Mouse (Mus musculus) testis, adult 2 months (tissue): ENCODE measurements at regions not wholly inside any gene's neighbourhood (a gene's known extent, or its start where the extent isn't known, plus 50 kb on each side); places are given as distances from the start of the nearest gene placed in this dataset.

Experiments used
- H3K27ac ChIP-seq: fragments of 200-500 bp; 2 replicates; pipeline ENCODE4 v1.5.1; 2012; ENCODE audit warnings: low read depth, low read length; ENCODE audit not compliant: control insufficient read depth, insufficient read depth
- H3K27me3 ChIP-seq: fragments of 200-500 bp; 2 replicates; pipeline ENCODE4 v1.6.1; 2012; ENCODE audit warnings: mild to moderate bottlenecking, low read length, moderate library complexity; ENCODE audit not compliant: control insufficient read depth, insufficient read depth
- H3K36me3 ChIP-seq: fragments of 200-500 bp; 2 replicates; pipeline ENCODE4 v1.6.1; 2012; ENCODE audit warnings: mild to moderate bottlenecking, low read length; ENCODE audit not compliant: control insufficient read depth, insufficient read depth
- H3K4me1 ChIP-seq: fragments of 200-500 bp; 2 replicates; pipeline ENCODE4 v1.6.1; 2012; ENCODE audit warnings: low read length; ENCODE audit not compliant: control insufficient read depth, insufficient read depth
- H3K4me3 ChIP-seq: fragments of 200-500 bp; 2 replicates; pipeline ENCODE4 v1.5.1; 2012; ENCODE audit warnings: low read depth, mild to moderate bottlenecking, low read length, moderate library complexity, mixed read lengths; ENCODE audit not compliant: control insufficient read depth
- CTCF ChIP-seq: fragments of 200-500 bp; IDR thresholded peaks from 2 replicates; pipeline ENCODE4 v1.5.1; 2012; ENCODE audit warnings: low read depth, mild to moderate bottlenecking, inconsistent platforms, low read length, moderate library complexity; ENCODE audit not compliant: control insufficient read depth, insufficient read depth, insufficient replicate concordance
- POLR2A ChIP-seq: fragments of 200-500 bp; IDR thresholded peaks from 2 replicates; pipeline ENCODE4 v1.6.1; 2012; ENCODE audit warnings: low read depth, mild to moderate bottlenecking, inconsistent platforms, low read length, moderate library complexity; ENCODE audit not compliant: control insufficient read depth

DNA sequence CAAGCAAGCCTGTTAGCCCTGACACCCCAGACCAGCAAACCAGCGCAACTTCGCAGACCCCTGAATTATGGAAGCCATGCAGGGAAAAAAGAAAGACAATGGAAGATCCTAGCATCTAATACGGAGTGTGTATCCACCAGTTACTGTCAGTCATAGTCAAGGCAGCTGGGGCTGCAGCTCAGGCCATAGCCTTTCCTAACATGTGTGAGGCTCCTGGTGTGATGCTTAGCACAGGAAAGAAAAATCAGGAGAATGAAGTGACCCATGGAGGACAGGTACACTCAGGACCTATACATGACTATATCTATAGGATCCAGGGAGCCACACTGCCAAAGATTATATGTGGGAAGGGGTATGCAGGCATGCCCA lies 136.6 kb downstream of the Ets2 start:
- Histone ChIP-seq H3K4me1 (no peaks in the 10 kb centered on the region), H3K27ac (no peak overlapping the region), H3K36me3 (no peaks in the 10 kb centered on the region), H3K4me3 (no peak overlapping the region), H3K27me3 (no peaks in the 10 kb centered on the region)
- TF ChIP-seq CTCF, result no peak
- no peak for TF ChIP-seq POLR2A

DNA sequence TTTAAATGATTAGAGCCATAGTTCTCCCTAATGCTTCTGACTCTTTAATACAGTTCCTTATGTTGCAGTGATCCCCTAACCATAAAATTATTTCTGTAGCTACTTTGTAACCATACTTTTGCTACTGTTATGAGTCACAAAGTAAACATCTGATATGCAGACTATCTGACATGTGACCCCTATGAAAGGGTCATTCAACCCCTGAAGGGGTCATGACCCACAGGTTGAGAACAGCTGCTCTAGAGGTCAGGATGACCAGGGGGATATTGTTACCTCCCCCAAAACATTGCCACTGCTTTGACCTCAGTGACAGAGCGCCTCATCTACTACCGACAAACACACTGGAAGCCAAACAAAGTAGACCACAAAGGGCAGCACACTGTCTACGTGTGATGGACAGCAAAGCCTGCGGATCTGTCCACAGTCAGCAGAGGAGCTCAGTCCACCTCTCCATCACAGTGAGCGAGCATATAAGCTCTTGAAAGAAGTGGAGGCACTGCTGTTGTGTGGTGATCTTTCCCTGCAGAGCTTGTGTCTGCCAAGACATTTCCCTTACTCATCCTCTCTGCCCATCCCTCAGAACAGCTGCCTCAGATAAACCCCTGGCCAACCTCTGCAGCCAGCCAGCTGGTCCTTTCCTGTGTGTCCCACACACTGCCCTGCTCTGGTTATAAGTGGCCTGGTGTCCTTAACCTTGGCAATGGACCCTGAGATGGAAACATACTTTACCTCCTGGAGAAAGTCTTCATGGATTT lies 136.0 kb downstream of the Ets2 start:
- TF ChIP-seq CTCF, result no peak
- no peak for TF ChIP-seq POLR2A
- H3K27me3 ChIP-seq, result no peaks in the 10 kb centered on the region
- H3K4me1 ChIP-seq, result no peaks in the 10 kb centered on the region
- H3K27ac ChIP-seq, result no peak overlapping the region
- no peaks in the 10 kb centered on the region for H3K36me3 ChIP-seq
- no peak overlapping the region for H3K4me3 ChIP-seq

DNA sequence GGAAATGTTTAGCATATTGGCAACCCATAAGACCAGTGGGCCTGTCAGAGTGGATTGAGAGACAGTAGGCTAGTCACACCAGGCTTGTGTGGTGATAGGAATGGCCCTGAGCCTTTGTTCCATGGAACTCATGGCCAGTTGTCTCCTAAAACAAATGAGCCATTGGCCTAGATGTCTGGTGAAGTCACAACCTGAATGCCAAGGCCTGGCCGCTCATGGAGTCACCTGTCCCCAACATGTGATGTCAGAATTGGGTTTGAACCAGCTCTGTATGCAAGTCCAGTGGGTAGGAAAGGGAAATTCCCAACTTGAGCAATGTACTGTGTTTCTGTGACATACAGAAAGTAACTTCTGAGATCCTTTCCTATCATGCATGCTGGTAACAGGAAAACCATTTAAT lies 134.1 kb downstream of the Ets2 start:
- no peaks in the 10 kb centered on the region for H3K36me3 ChIP-seq
- TF ChIP-seq CTCF (no peak), POLR2A (no peak)
- no peak overlapping the region for H3K4me3 ChIP-seq
- H3K27me3 ChIP-seq, result no peaks in the 10 kb centered on the region
- H3K27ac ChIP-seq, result no peak overlapping the region
- H3K4me1 ChIP-seq, result no peaks in the 10 kb centered on the region

DNA sequence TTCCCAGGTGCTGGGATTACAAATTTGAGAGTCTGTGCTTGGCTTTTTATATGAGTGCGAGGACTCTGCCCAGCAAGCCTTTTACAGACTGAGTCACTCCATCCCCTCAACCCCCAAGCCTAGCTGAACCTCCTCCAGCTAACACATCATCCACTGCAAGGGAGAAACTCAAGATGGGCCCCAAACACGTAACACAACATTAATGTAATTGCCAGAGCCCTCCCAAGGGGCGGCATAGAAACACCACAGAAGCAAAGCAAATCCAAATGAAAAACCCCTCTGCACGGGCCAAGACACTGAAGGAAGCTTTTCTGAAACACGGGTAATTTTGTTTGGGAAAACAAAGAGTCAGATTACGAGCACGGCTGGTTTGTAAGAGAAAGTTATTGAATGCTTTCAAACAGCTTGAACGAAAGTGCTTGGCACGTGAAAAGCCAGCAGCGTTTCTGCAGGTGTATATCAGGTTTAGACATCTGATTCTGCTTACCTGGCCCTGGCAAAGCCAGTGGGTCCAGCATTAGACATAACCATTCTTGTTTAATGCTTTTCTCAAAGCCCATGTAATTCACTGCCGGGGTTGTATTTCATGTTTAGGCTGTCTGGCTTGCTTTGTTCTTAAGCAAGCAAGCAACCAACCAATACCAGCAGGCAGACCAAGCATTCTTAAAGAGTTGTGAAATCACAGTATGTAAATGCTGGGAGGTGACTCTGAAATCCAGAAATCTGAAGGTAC lies 132.8 kb downstream of the Ets2 start:
- Histone ChIP-seq H3K36me3 (no peaks in the 10 kb centered on the region), H3K27ac (no peak overlapping the region), H3K4me1 (no peaks in the 10 kb centered on the region), H3K27me3 (no peaks in the 10 kb centered on the region), H3K4me3 (no peak overlapping the region)
- no peak for TF ChIP-seq POLR2A
- TF ChIP-seq CTCF, result no peak

DNA sequence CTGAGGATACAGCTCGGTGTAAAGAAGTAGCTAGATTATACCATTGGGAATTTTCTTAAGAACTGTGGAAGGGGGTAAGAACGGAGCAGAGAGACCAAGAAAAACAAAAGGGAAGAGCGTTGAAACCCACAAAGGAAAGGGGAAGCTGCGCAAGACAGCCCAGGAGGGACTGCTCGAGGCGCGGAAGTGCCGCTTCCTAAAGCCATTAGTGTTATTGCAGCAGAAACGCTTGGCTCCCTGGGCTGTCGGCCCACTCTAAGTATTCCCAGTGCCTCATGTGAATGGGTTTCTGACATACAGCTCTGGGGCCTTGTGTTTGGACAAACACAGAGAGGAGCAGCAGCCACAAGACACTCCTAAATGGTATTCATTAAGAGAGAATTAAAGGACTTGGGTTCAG lies 131.6 kb downstream of the Ets2 start:
- Histone ChIP-seq H3K4me1 (no peaks in the 10 kb centered on the region), H3K27me3 (no peaks in the 10 kb centered on the region), H3K36me3 (no peaks in the 10 kb centered on the region), H3K27ac (no peak overlapping the region), H3K4me3 (no peak overlapping the region)
- TF ChIP-seq CTCF, result no peak
- TF ChIP-seq POLR2A, result no peak

DNA sequence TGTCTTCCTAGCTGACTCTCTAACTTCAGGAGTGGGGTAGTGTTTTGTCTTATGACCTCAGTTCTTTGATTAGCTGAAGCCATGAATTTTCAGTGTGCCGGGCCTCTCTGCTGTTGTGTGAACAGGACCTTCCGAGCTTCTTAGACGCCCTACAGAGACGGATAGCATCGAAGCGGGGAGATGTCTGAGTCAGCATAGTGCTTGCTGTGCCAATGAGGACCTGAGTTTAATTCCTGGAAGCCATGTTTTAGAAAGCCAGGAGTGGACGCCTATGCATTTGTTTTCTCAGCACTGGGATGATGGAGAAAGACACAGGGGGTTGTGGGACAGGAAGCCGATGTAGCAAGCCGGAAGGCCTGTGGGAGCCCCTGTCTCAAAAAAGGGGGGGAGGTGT lies 130.5 kb downstream of the Ets2 start:
- H3K27me3 ChIP-seq, result no peaks in the 10 kb centered on the region
- no peaks in the 10 kb centered on the region for H3K4me1 ChIP-seq
- no peaks in the 10 kb centered on the region for H3K36me3 ChIP-seq
- H3K4me3 ChIP-seq, result no peak overlapping the region
- H3K27ac ChIP-seq, result no peak overlapping the region
- TF ChIP-seq CTCF (no peak), POLR2A (no peak)

DNA sequence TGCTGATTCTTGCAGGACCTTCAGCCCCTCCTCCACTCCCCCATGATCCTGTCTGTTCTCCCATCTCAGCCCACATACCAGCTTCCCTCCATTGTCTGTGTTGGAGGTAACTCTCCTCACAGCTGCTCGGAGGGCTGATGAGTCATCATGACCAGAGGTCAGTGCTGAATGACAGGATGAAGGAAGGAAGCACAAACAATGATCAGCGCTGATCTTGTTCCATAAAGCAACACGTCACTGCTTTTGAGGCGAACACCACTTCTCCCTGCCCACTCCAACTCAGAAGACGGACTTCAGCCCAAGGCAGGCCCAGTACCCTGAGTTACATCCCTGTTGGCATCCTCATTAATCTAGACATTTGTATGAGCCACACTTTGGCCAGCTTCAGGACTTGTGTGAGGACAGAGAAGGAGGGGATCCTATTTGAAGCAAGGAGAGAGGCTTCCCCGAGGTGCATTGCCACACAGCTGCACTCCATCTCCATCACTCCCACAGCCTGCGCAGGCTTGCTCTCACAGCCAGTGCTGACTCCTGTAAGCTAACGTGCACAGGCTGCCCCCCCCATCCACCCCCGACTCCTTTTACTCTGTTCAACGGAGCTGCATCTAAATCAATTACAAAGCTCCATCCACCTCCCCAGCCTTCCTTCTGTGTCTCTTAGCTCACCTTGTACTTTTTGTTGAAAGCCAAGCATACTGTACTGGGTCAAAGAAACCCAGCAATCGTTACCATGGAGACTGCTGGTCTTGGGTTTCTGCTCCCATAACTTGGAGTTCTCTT lies 129.9 kb downstream of the Ets2 start:
- TF ChIP-seq POLR2A (no peak), CTCF (no peak)
- Histone ChIP-seq H3K27ac (no peak overlapping the region), H3K4me1 (no peaks in the 10 kb centered on the region), H3K27me3 (no peaks in the 10 kb centered on the region), H3K4me3 (no peak overlapping the region), H3K36me3 (no peaks in the 10 kb centered on the region)
